Mouse (Mus musculus) liver, postnatal 0 days (tissue): ENCODE measurements around the gene Satb1. TPM values are rescaled to one million over a fixed set of nuclear protein-coding genes. Genes with fewer than 3 reads are reported as not detected.

Experiments
- ATAC-seq: fragments of 200-750 bp; cut with Nextera tagmentation; 2 replicates; pipeline ENCODE4 v1.8.0; 2017; ENCODE audit warnings: mild to moderate bottlenecking, moderate library complexity
- DNase-seq: peaks from one replicate; pipeline ENCODE4 v3.0.0-alpha.2; 2016
- H3K27ac ChIP-seq: fragments of 300-500 bp; sonication (generic); 2 replicates; pipeline ENCODE4 v1.5.1; 2014; ENCODE audit warnings: antibody characterized with exemption, moderate library complexity, mild to moderate bottlenecking, low read depth
- H3K27me3 ChIP-seq: fragments of 300-500 bp; sonication (generic); 2 replicates; pipeline ENCODE4 v1.6.1; 2014; ENCODE audit warnings: low read length, control low read depth, mixed read lengths; ENCODE audit not compliant: insufficient read depth
- H3K36me3 ChIP-seq: fragments of 300-500 bp; sonication (generic); replicated peaks from 2 replicates; pipeline ENCODE4 v1.6.1; 2014; ENCODE audit warnings: mild to moderate bottlenecking, control low read depth, low read length, moderate library complexity, mixed read lengths; ENCODE audit not compliant: insufficient read depth
- H3K4me1 ChIP-seq: fragments of 300-500 bp; sonication (generic); 2 replicates; pipeline ENCODE4 v1.6.1; 2014; ENCODE audit warnings: antibody characterized with exemption, mild to moderate bottlenecking, control low read depth; ENCODE audit not compliant: insufficient read depth
- H3K4me2 ChIP-seq: fragments of 300-500 bp; sonication (generic); 2 replicates; pipeline ENCODE4 v1.6.1; 2014; ENCODE audit warnings: low read depth, mild to moderate bottlenecking, low read length, moderate library complexity, mixed read lengths
- H3K4me3 ChIP-seq: fragments of 300-500 bp; sonication (generic); 2 replicates; pipeline ENCODE4 v1.5.1; 2014; ENCODE audit warnings: low read depth, low read length
- H3K9ac ChIP-seq: fragments of 300-500 bp; sonication (generic); replicated peaks from 2 replicates; pipeline ENCODE4 v1.6.1; 2014; ENCODE audit warnings: mild to moderate bottlenecking, moderate library complexity
- H3K9me3 ChIP-seq: fragments of 300-500 bp; sonication (generic); 2 replicates; pipeline ENCODE4 v1.6.1; 2016; ENCODE audit warnings: mild to moderate bottlenecking, control low read depth, low read length, mixed read lengths
- CTCF ChIP-seq: sonication (generic); IDR thresholded peaks from 2 replicates; pipeline ENCODE4 v1.5.1; 2016; ENCODE audit warnings: antibody characterized with exemption, low read depth
- EP300 ChIP-seq: IDR thresholded peaks from 2 replicates; pipeline ENCODE4 v1.6.1; 2016; ENCODE audit warnings: antibody characterized with exemption, low read depth, mild to moderate bottlenecking
- WGBS: fragments of 180-500 bp; shearing (Covaris S2); extraction: QIAGEN DNeasy Blood & Tissue Kit; methylation state at CpG from one replicate; pipeline ENCODE4 v1.1.7; 2014; ENCODE audit not compliant: insufficient replicate concordance; 5-methylcytosine and 5-hydroxymethylcytosine counted together
- polyA plus RNA-seq: library from polyadenylated mRNA; unstranded; fragments of >200 nt; fragmentation: Nextera tagmentation; extraction: Ambion mirVana; gene quantifications from 2 replicates; pipeline ENCODE4 v1.2.1, GENCODE M21; 2015

Gene Satb1
- polyA plus RNA-seq, 1 experiment from 2014 or later = 1.5 TPM

- Histone ChIP-seq H3K4me1 (no peaks in the 10 kb centered on the region), H3K9me3 (no peaks in the 10 kb centered on the region), H3K4me3 (no peak overlapping the region), H3K4me2 (no peak overlapping the region), H3K9ac (no peak overlapping the region), H3K27ac (no peak overlapping the region), H3K36me3 (no peaks in the 10 kb centered on the region), H3K27me3 (no peaks in the 10 kb centered on the region)
- no peak for TF ChIP-seq EP300
- TF ChIP-seq CTCF = no peak
- DNase-seq (no peak), ATAC-seq (no peak)
- WGBS = 71% methylated on average over 5 of the region's 5 CpGs
These were observed 36.6 kb downstream of the Satb1 start for GRCm38 (mm10) chr17:51796459-51796858.

DNA sequence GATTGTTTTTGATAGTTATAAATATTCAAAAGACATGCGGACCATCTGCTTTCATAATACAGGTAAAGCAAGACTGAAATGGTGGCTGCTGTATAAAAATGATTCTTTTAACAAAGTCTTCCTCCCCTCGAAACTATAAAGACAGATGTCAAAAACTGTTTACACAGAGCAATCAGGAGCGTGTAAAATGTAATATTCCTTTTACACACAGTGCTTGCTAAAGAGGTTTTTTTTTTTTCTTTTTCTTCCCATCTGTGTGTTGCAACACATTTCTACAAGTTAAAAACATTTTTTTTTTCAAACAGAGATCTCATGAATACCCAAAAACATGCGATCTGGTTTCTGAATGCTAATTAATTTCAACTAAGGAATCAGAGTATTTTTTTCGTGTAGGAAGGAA is 41.9 kb downstream of the Satb1 start:
- H3K4me2 ChIP-seq = no peak overlapping the region
- H3K27ac ChIP-seq = no peak overlapping the region
- ATAC-seq (no peak), DNase-seq (no peak)
- no peaks in the 10 kb centered on the region for H3K36me3 ChIP-seq
- no peaks in the 10 kb centered on the region for H3K27me3 ChIP-seq
- H3K4me3 ChIP-seq = no peak overlapping the region
- no peaks in the 10 kb centered on the region for H3K4me1 ChIP-seq
- H3K9me3 ChIP-seq = no peaks in the 10 kb centered on the region
- TF ChIP-seq EP300 (no peak), CTCF (no peak)
- 74% methylated on average over 5 of the region's 5 CpGs for WGBS
- no peak overlapping the region for H3K9ac ChIP-seq

DNA sequence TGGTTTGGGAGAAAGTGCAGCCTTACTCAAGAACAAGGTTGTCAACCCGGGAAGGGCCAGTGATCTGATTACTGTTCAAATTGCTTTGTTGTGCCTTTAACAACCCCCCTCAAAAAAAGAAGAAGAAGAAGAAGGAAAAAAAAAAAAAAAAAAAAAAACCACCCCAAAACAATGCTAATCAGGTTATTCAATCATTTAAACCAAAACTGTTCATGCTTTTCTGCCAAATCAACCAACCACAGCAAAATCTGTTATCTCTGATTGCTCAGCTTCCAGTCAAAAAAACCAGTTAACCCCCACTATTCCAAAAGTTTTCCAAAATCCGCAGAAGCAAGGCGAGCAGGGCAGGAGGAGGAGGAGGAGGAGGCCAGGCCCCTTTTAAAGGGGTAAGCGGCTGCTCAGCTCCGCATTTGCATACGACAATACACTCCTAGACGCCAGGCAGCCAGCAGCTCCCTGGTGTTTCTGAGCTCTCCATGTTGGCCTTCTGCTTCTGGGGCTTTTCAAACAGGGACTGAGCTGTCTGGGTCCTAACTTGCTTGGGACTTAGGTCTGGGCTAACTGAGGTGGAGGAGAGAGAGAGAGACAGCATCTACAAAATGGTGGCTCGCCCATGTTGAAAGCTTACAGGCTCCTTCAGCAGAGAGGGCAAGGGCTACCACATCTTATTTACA is 42.6 kb downstream of the Satb1 start:
- no peaks in the 10 kb centered on the region for H3K9me3 ChIP-seq
- 54% methylated on average over 8 of the region's 8 CpGs for WGBS
- H3K9ac ChIP-seq = no peak overlapping the region
- DNase-seq = no peak
- H3K27ac ChIP-seq = no peak overlapping the region
- ATAC-seq = no peak
- H3K36me3 ChIP-seq = no peaks in the 10 kb centered on the region
- TF ChIP-seq CTCF (no peak), EP300 (no peak)
- no peaks in the 10 kb centered on the region for H3K4me1 ChIP-seq
- H3K4me2 ChIP-seq = no peak overlapping the region
- H3K27me3 ChIP-seq = no peaks in the 10 kb centered on the region
- H3K4me3 ChIP-seq = no peak overlapping the region

GRCm38 (mm10) chr17:51789777-51790176 is 43.3 kb downstream of the Satb1 start:
- no peaks in the 10 kb centered on the region for H3K36me3 ChIP-seq
- WGBS = 82% methylated on average over 6 of the region's 6 CpGs
- H3K9ac ChIP-seq = no peak overlapping the region
- no peak overlapping the region for H3K27ac ChIP-seq
- H3K9me3 ChIP-seq = no peaks in the 10 kb centered on the region
- H3K27me3 ChIP-seq = no peaks in the 10 kb centered on the region
- no peak overlapping the region for H3K4me2 ChIP-seq
- TF ChIP-seq EP300 (no peak), CTCF (no peak)
- H3K4me1 ChIP-seq = no peaks in the 10 kb centered on the region
- no peak overlapping the region for H3K4me3 ChIP-seq
- no peak for ATAC-seq
- DNase-seq = no peak

GRCm38 (mm10) chr17:51789098-51789497 is 44.0 kb downstream of the Satb1 start:
- WGBS = 67% methylated on average over 4 of the region's 4 CpGs
- no peaks in the 10 kb centered on the region for H3K4me1 ChIP-seq
- no peak overlapping the region for H3K27ac ChIP-seq
- H3K4me2 ChIP-seq = no peak overlapping the region
- no peaks in the 10 kb centered on the region for H3K9me3 ChIP-seq
- no peak for DNase-seq
- TF ChIP-seq EP300 = no peak
- TF ChIP-seq CTCF = no peak
- H3K36me3 ChIP-seq = no peaks in the 10 kb centered on the region
- H3K9ac ChIP-seq = no peak overlapping the region
- H3K27me3 ChIP-seq = no peaks in the 10 kb centered on the region
- no peak overlapping the region for H3K4me3 ChIP-seq
- ATAC-seq = no peak

GRCm38 (mm10) chr17:51787955-51788354 is 45.1 kb downstream of the Satb1 start:
- H3K27me3 ChIP-seq = no peaks in the 10 kb centered on the region
- DNase-seq = no peak
- 75% methylated on average over 2 of the region's 2 CpGs for WGBS
- ATAC-seq = no peak
- H3K27ac ChIP-seq = no peak overlapping the region
- no peaks in the 10 kb centered on the region for H3K36me3 ChIP-seq
- no peaks in the 10 kb centered on the region for H3K9me3 ChIP-seq
- H3K9ac ChIP-seq = no peak overlapping the region
- no peak for TF ChIP-seq EP300
- no peak for TF ChIP-seq CTCF
- no peak overlapping the region for H3K4me2 ChIP-seq
- no peaks in the 10 kb centered on the region for H3K4me1 ChIP-seq
- no peak overlapping the region for H3K4me3 ChIP-seq
